Mouse (Mus musculus): Measurements from ENCODE around the gene Ppa2. TPM values are rescaled to one million over a fixed set of nuclear protein-coding genes. Genes with fewer than 3 reads are reported as not detected.

The Ppa2 gene
- total and polyA plus RNA-seq, 3 experiments = 33.6 to 36.3 TPM; not detected in 1

DNA sequence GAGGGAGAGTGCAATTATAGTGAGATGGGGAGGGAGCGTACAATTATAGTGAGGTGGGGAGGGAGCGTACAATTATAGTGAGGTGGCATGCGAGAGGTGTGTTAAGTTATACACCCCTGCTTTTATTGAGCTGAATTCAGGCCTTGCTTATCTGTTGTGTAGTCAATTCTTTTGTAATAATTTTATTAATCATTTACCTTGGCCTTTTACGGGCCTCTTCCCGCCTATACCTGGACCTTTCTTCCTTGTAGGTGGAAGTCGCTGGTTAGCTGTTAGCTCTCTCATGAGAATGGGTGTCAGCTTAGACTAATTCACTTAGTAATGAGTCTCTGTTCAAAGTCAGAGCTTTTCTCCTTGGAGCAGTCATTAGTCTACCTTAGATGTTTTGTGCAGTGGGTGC is 10.4 kb downstream of the Ppa2 start:
- Histone ChIP-seq H3K36me3 (ENCODE audit: control insufficient read depth in 1 of 2, insufficient read depth in 2 of 2, low read length in 2 of 2) (no peaks in the 10 kb centered on the region), H3K9ac (ENCODE audit: control insufficient read depth, low read depth, low read length, poor library complexity, severe bottlenecking) (no peak overlapping the region), H3K4me1 (ENCODE audit: control insufficient read depth in 1 of 2, insufficient read depth in 2 of 2, low read length in 2 of 2) (no peaks in the 10 kb centered on the region; a peak in 1 of 4 replicates), H3K9me3 (replicated peaks; ENCODE audit: insufficient read depth, low read length) (no peaks in the 10 kb centered on the region), H3K27me3 (ENCODE audit: control insufficient read depth in 1 of 2, insufficient read depth in 2 of 2, low read length in 2 of 2) (no peaks in the 10 kb centered on the region), H3K27ac (ENCODE audit: control insufficient read depth, low read depth, low read length) (no peak overlapping the region), H3K79me2 (ENCODE audit: control insufficient read depth, insufficient read depth, low read length, poor library complexity) (no peaks in the 10 kb centered on the region), H3K4me3 (ENCODE audit: control insufficient read depth in 1 of 2, insufficient read depth in 1 of 2, low read depth in 2 of 2, low read length in 2 of 2) (no peak overlapping the region)
- TF ChIP-seq TCF12 (IDR thresholded peaks at IDR 0.05; ENCODE audit: low read depth, low read length) (no peak), ZKSCAN1 (IDR thresholded peaks at IDR 0.05; ENCODE audit: low read depth, low read length) (no peak)
- DNase-seq (ENCODE audit: low read depth, low spot score) = no peak

DNA sequence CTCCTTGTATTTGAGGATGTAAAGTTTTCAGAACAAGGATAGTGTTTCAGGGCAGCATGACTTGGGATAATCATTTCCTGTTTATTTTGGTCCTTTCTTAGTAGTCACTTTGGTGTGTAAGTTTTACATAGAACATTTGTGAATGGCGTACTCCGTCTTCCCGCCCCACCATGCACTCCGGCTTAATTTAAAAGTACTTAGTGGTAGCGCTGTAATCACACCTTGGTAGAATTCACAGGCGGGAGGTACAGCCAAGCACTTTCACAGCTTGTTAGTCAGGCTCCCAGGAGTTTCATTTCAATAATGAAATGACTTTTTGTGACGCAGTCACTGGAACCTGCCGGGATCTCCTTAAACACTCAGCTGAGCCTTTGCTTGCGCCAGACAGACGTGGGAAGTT is 12.0 kb downstream of the Ppa2 start:
- no peak overlapping the region for H3K9ac ChIP-seq (ENCODE audit: control insufficient read depth, low read depth, low read length, poor library complexity, severe bottlenecking)
- TF ChIP-seq SIN3A (IDR thresholded peaks at IDR 0.05; ENCODE audit: low read length) (no peak), MAFK (IDR thresholded peaks at IDR 0.05; ENCODE audit: borderline replicate concordance, low read depth, low read length) (no peak), USF1 (IDR thresholded peaks at IDR 0.05; ENCODE audit: low read depth, low read length) (no peak), RAD21 (IDR thresholded peaks at IDR 0.05; ENCODE audit: low read depth, low read length) (no peak), UBTF (IDR thresholded peaks at IDR 0.05; ENCODE audit: borderline replicate concordance, insufficient read depth, low read depth, low read length) (no peak), HCFC1 (IDR thresholded peaks at IDR 0.05; ENCODE audit: low read depth, low read length) (no peak), POLR2AphosphoS5 (IDR thresholded peaks at IDR 0.05; ENCODE audit: borderline replicate concordance, low read depth, low read length) (no peak), E2F4 (IDR thresholded peaks at IDR 0.05; ENCODE audit: borderline replicate concordance, low read depth, low read length) (no peak), NELFE (IDR thresholded peaks at IDR 0.05; ENCODE audit: low read depth, low read length) (no peak), ZKSCAN1 (IDR thresholded peaks at IDR 0.05; ENCODE audit: low read depth, low read length) (no peak), NRF1 (IDR thresholded peaks at IDR 0.05; ENCODE audit: insufficient read depth, low read depth, low read length, poor library complexity, severe bottlenecking) (no peak), MAZ (IDR thresholded peaks at IDR 0.05; ENCODE audit: low read depth, low read length) (no peak)
- no peaks in the 10 kb centered on the region; a peak in 1 of 4 replicates for H3K4me1 ChIP-seq (ENCODE audit: control insufficient read depth in 1 of 2, insufficient read depth in 2 of 2, low read length in 2 of 2)
- H3K27me3 ChIP-seq (ENCODE audit: control insufficient read depth in 1 of 2, insufficient read depth in 2 of 2, low read length in 2 of 2) = no peaks in the 10 kb centered on the region
- no peak overlapping the region for H3K4me3 ChIP-seq (ENCODE audit: control insufficient read depth in 1 of 2, insufficient read depth in 1 of 2, low read depth in 2 of 2, low read length in 2 of 2)
- H3K9me3 ChIP-seq (replicated peaks; ENCODE audit: insufficient read depth, low read length) = no peaks in the 10 kb centered on the region
- H3K27ac ChIP-seq (ENCODE audit: control insufficient read depth, low read depth, low read length) = no peak overlapping the region
- no peaks in the 10 kb centered on the region for H3K36me3 ChIP-seq (ENCODE audit: control insufficient read depth in 1 of 2, insufficient read depth in 2 of 2, low read length in 2 of 2)
- DNase-seq (ENCODE audit: low read depth, low spot score) = no peak
- H3K79me2 ChIP-seq (ENCODE audit: control insufficient read depth, insufficient read depth, low read length, poor library complexity) = no peaks in the 10 kb centered on the region

DNA sequence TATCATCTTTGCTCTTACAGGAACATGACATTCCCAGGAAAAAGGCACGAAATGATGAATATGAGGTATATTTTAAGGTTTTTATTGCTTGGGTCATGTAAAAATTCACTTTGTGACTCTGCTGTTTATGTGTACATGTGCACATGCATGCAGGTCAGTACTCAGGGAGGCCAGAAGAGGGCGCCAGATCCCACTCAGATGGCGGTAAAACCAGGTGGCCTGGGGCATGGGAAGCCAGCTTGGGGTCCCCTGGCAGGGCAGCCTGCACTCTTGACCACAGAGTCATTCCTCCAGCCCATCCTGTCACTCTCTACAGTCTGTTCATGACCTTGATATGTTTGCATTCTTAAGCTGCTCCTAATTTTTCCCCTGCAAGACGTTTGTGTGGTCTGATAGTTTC is 12.6 kb downstream of the Ppa2 start:
- Histone ChIP-seq H3K4me1 (ENCODE audit: control insufficient read depth in 1 of 2, insufficient read depth in 2 of 2, low read length in 2 of 2) (no peaks in the 10 kb centered on the region), H3K27me3 (ENCODE audit: control insufficient read depth in 1 of 2, insufficient read depth in 2 of 2, low read length in 2 of 2) (no peaks in the 10 kb centered on the region), H3K4me3 (ENCODE audit: control insufficient read depth in 1 of 2, insufficient read depth in 1 of 2, low read depth in 2 of 2, low read length in 2 of 2) (no peak overlapping the region), H3K79me2 (ENCODE audit: control insufficient read depth, insufficient read depth, low read length, poor library complexity) (no peaks in the 10 kb centered on the region), H3K9me3 (replicated peaks; ENCODE audit: insufficient read depth, low read length) (no peaks in the 10 kb centered on the region), H3K27ac (ENCODE audit: control insufficient read depth, low read depth, low read length) (no peak overlapping the region), H3K36me3 (ENCODE audit: control insufficient read depth in 1 of 2, insufficient read depth in 2 of 2, low read length in 2 of 2) (no peaks in the 10 kb centered on the region), H3K9ac (ENCODE audit: control insufficient read depth, low read depth, low read length, poor library complexity, severe bottlenecking) (no peak overlapping the region)
- DNase-seq (ENCODE audit: low read depth, low spot score) = peak; percentile 36
- TF ChIP-seq RAD21 (IDR thresholded peaks at IDR 0.05; ENCODE audit: low read depth, low read length) = peak; percentile 23
- peak; percentile 45 for TF ChIP-seq SMC3 (IDR thresholded peaks at IDR 0.05; ENCODE audit: low read depth, low read length)
- no peak for TF ChIP-seq UBTF (IDR thresholded peaks at IDR 0.05; ENCODE audit: borderline replicate concordance, insufficient read depth, low read depth, low read length)
- no peak for TF ChIP-seq BHLHE40 (IDR thresholded peaks at IDR 0.05; ENCODE audit: borderline replicate concordance, low read depth, low read length)
- no peak for TF ChIP-seq NELFE (IDR thresholded peaks at IDR 0.05; ENCODE audit: low read depth, low read length)
- peak; percentile 54 to 75 (median 73) for TF ChIP-seq CTCF (IDR thresholded peaks at IDR 0.05 in 2 of 3, conservative IDR thresholded peaks at IDR 0.05 in 1 of 3; ENCODE audit: control insufficient read depth in 1 of 3, insufficient read depth in 1 of 3, low read depth in 2 of 3, low read length in 3 of 3, poor library complexity in 1 of 3, severe bottlenecking in 1 of 3)
- no peak for TF ChIP-seq CHD2 (IDR thresholded peaks at IDR 0.05; ENCODE audit: low read length)
- TF ChIP-seq POLR2AphosphoS2 (IDR thresholded peaks at IDR 0.05; ENCODE audit: low read length) = no peak

Data from MEL (cell line).